Mouse (Mus musculus) megakaryocyte, embryonic 14.5 days (primary cell): ENCODE data around the gene Bpifc. TPM values are rescaled to one million over a fixed set of nuclear protein-coding genes. Genes with fewer than 3 reads are reported as not detected.
"Not testable (repeated sequence)": the region's sequence is repeated elsewhere in the genome, so short reads cannot be mapped to it uniquely, and the experiment has no call there.

Experiments used
- H3K27me3 ChIP-seq: replicated peaks from 2 replicates; pipeline ENCODE3; 2012; ENCODE audit warnings: inconsistent platforms
- H3K36me3 ChIP-seq: replicated peaks from 2 replicates; pipeline ENCODE3; 2012; ENCODE audit warnings: low read length, inconsistent platforms, mixed read lengths
- H3K4me1 ChIP-seq: 2 replicates; pipeline ENCODE4 v1.6.1; 2012; ENCODE audit warnings: inconsistent platforms
- H3K4me3 ChIP-seq: replicated peaks from 2 replicates; pipeline ENCODE3; 2012; ENCODE audit warnings: moderate library complexity, mild to moderate bottlenecking, inconsistent platforms
- H3K9me3 ChIP-seq: 2 replicates; pipeline ENCODE4 v1.6.1; 2012; ENCODE audit warnings: inconsistent platforms
- FLI1 ChIP-seq: IDR thresholded peaks from 2 replicates; pipeline ENCODE4 v1.6.1; 2012; ENCODE audit warnings: low read length, inconsistent platforms, mixed read lengths
- GATA1 ChIP-seq: IDR thresholded peaks from 3 replicates; pipeline ENCODE4 v1.6.1; 2012; ENCODE audit warnings: mixed read lengths, low read length, inconsistent platforms, borderline replicate concordance
- polyA plus RNA-seq: library from polyadenylated mRNA; stranded (reverse); fragments of >175 nt; gene quantifications from 2 replicates; pipeline ENCODE4 v1.2.3, GENCODE M21; 2012; ENCODE audit warnings: low replicate concordance; ENCODE audit not compliant: insufficient read depth

The Bpifc gene
- polyA plus RNA-seq, 1 experiment = not detected

DNA sequence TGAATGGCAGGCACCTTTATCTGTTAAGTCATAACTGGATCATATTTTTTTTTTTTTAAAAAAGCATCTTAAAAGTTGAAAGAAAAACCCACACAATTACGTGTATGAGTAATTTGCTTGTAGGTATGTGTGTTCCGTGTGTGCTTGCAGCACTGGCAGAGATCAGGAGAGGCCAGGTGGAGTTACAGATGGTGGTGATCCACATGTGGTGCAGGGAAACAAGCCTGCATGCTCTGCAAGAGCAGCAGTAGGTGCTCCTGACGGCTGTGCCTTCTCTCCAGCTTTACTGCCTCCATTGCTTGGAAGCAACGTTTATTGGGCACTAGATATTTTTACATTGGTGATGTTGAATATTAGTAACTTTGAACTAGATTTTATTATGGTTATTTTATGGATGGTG lies 32.0 kb upstream of the Bpifc start:
- Histone ChIP-seq H3K27me3 (no peaks in the 10 kb centered on the region), H3K4me3 (no peak overlapping the region), H3K9me3 (no peaks in the 10 kb centered on the region), H3K36me3 (peaks cover 81% of the 10 kb centered on the region), H3K4me1 (no peaks in the 10 kb centered on the region)
- no peak for TF ChIP-seq FLI1
- no peak for TF ChIP-seq GATA1

DNA sequence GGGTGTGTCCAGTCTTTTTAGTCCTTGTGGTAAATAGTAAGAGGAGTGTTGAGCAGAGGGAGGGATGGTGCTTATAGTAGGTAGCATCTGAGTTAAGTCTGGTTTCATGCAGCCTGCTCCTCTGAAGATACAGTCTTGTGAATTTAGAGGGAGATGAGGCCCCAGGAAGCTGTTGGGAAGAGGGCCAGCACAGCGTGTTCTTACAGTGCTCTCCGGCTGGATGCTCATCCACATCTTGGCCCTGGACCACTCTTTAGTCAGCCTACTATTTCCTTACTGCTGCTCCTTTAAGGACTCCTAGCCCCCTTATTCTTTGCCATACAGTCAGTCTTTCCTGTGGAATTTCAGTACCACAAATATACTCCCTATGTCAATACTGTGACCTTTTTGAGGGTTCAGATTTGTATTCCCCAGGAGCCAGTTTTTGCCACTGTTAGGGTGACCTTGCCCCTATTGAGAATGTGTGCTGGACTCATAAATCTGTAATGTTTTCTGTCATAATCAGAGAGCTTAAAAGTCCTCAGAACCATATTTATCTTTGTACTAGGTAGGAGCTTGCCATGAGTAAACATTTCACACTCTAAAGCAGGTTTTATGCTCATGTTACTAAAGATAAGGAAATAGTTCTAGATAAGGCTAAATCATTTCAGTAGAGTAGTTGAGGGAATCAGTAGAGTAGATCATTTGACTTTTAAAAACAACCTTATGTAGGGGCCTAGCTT lies 22.5 kb upstream of the Bpifc start:
- Histone ChIP-seq H3K4me1 (peaks cover 9% of the 10 kb centered on the region; the same call in 1 of the 2 replicates), H3K27me3 (no peaks in the 10 kb centered on the region), H3K36me3 (peaks cover 97% of the 10 kb centered on the region), H3K4me3 (no peak overlapping the region), H3K9me3 (peaks cover 4% of the 10 kb centered on the region)
- no peak for TF ChIP-seq FLI1
- TF ChIP-seq GATA1 = no peak

DNA sequence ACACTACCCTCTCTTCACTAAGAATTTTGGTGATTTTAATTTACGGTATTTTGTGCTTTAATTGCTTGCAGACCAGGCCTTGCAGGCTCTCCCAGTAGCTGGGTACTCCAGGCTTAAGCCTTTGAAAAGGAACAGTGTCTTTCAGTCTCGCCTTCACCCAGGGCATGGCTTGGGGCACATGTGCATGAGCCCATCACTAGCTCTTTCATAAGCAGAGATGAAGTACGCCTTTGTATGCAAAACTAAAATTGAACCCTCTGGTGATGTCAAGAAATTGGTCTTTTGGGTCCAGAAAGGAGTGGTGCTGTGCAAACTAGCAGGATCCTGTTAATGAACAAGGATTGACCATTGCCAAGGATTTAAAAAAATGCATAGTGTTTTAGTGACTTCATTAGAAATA lies 20.8 kb upstream of the Bpifc start:
- Histone ChIP-seq H3K27me3 (no peaks in the 10 kb centered on the region), H3K36me3 (peaks cover 97% of the 10 kb centered on the region), H3K4me3 (no peak overlapping the region), H3K9me3 (peaks cover 11% of the 10 kb centered on the region), H3K4me1 (peaks cover 16% of the 10 kb centered on the region; the same call in 1 of the 2 replicates)
- no peak for TF ChIP-seq GATA1
- no peak for TF ChIP-seq FLI1

GRCm38 (mm10) chr10:86030743-86031142 lies 19.0 kb upstream of the Bpifc start:
- H3K4me3 ChIP-seq = no peak overlapping the region
- H3K9me3 ChIP-seq = peaks cover 11% of the 10 kb centered on the region
- TF ChIP-seq FLI1 = no peak
- no peak for TF ChIP-seq GATA1
- H3K27me3 ChIP-seq = no peaks in the 10 kb centered on the region
- H3K4me1 ChIP-seq = peaks cover 32% of the 10 kb centered on the region
- H3K36me3 ChIP-seq = peaks cover 80% of the 10 kb centered on the region

GRCm38 (mm10) chr10:86026807-86027206 lies 15.1 kb upstream of the Bpifc start:
- Histone ChIP-seq H3K36me3 (peaks cover 50% of the 10 kb centered on the region), H3K4me1 (peaks cover 48% of the 10 kb centered on the region), H3K9me3 (peaks cover 11% of the 10 kb centered on the region)
- H3K27me3 ChIP-seq, H3K4me3 ChIP-seq: not testable (repeated sequence)

DNA sequence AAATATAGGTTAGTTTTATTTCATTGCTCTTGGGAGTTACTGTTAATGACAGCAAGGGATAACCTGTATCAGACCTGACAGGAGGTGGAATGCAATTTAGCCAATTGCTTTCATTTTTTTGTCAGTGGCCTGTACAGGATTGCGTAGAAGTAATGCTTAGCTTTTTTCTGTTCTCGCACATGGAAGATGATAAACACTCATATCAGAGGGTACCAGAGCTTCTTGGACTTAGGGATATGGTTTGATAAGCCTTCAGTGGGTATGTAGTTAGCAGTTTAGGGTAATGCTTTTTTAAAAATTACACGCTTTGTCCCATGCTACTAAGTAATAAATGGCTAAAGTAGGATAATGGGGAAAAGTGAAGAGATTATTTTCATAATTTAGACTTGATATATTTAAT lies 14.7 kb upstream of the Bpifc start:
- H3K9me3 ChIP-seq = peaks cover 11% of the 10 kb centered on the region
- TF ChIP-seq FLI1 (no peak), GATA1 (no peak)
- no peak overlapping the region for H3K4me3 ChIP-seq
- no peaks in the 10 kb centered on the region for H3K27me3 ChIP-seq
- H3K4me1 ChIP-seq = peaks cover 51% of the 10 kb centered on the region
- H3K36me3 ChIP-seq = peaks cover 46% of the 10 kb centered on the region

- TF ChIP-seq FLI1 = no peak
- Histone ChIP-seq H3K4me3 (no peak overlapping the region), H3K27me3 (no peaks in the 10 kb centered on the region), H3K4me1 (peaks cover 56% of the 10 kb centered on the region), H3K9me3 (peaks cover 11% of the 10 kb centered on the region), H3K36me3 (peaks cover 41% of the 10 kb centered on the region)
These were observed 14.2 kb upstream of the Bpifc start for GRCm38 (mm10) chr10:86025906-86026305.

GRCm38 (mm10) chr10:86023149-86023548 lies 11.5 kb upstream of the Bpifc start:
- TF ChIP-seq GATA1 = no peak
- no peak for TF ChIP-seq FLI1
- peak overlapping the region; percentile 99 for H3K4me3 ChIP-seq
- no peaks in the 10 kb centered on the region for H3K27me3 ChIP-seq

DNA sequence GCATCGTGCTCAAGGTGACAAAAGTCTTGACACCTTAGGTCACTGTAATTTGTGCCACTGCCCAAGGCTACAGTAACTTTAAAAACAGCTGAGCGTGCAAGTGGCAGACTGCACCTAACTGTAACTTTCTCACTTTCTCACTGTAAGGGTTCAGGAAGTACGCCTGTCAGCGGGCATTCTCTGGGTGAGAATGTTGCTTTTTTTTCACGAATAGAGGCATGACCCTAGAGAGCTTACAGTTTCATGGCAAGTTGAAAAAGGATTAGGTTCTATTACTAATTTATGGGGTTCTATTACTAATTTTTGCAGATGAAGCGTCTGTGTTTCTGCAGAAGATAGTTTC lies 10.8 kb upstream of the Bpifc start:
- H3K9me3 ChIP-seq = no peaks in the 10 kb centered on the region
- peak overlapping the region; percentile 99 for H3K4me3 ChIP-seq
- TF ChIP-seq GATA1 = no peak
- TF ChIP-seq FLI1 = no peak
- peaks cover 48% of the 10 kb centered on the region for H3K4me1 ChIP-seq
- H3K36me3 ChIP-seq = peaks cover 8% of the 10 kb centered on the region
- H3K27me3 ChIP-seq = no peaks in the 10 kb centered on the region

More at GRCm38 (mm10) chr10:86023149-86023548, 11.5 kb upstream of the Bpifc start:
- peaks cover 14% of the 10 kb centered on the region for H3K36me3 ChIP-seq
- peaks cover 53% of the 10 kb centered on the region for H3K4me1 ChIP-seq
- no peaks in the 10 kb centered on the region for H3K9me3 ChIP-seq

DNA sequence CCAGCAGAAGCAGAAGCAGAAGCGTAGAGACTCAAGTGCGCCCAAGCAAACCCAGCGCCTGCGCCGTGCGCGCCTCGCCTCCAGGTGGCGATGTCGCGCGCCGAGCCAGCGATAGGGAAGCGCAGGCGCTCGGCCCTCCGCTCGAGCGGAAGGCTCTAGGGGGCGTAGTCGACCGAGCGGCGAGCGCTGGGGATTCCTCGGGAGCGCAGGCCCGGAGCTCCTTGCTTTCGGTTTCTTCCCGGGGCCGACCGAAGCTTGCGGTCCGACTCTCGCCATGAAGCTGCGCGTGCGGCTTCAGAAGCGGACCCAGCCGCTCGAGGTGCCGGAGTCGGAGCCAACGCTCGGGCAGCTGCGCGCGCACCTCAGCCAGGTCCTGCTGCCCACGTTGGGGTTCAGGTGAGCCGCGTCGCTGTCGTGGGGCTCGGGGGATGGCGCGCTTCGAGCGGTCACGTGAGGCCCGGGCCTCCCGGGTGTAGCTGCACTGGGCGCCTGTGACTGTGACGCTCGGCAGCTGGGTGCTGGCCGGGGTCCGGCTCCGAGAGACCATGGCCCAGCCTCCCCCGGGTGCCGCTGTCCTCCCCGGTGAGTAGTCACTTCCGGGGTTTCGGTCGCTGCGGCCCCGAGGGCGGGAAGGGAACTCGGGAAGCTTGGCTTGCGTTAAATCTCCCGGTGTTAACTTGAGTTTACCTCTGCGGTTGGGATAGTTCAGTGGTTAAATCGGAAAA lies 10.2 kb upstream of the Bpifc start, which contains the start of gene Fbxo7:
TSS of gene Fbxo7 (plus strand) at position 224 of the 725 bp plus-strand sequence.
- TF ChIP-seq FLI1 = no peak
- no peak for TF ChIP-seq GATA1
- peaks cover 8% of the 10 kb centered on the region for H3K36me3 ChIP-seq
- H3K9me3 ChIP-seq = no peaks in the 10 kb centered on the region
- H3K27me3 ChIP-seq = no peaks in the 10 kb centered on the region
- H3K4me1 ChIP-seq = peaks cover 44% of the 10 kb centered on the region
- peak within 1 kb of the TSS; percentile 99 for H3K4me3 ChIP-seq
